Mouse (Mus musculus): Measurements from ENCODE around the gene Cel.

Gene Cel

DNA sequence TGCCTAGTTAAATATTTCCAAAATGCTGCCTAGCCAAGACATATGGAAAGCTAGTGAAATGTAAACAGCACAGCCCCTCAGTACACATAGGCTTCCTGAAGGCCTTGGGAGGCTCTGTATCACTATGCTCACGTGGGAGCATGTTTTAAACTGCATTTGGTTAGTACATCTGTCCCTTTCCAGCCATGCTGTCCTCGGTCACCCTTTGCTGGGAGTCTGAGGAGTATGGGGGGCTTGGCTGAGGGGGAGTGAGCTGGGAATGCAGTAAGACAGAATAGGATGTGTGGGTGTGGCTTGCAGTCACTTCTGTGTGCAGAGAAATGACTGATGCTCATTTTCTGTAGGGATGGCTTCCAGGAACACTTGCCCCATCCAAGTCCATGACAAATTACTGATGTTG lies 22.5 kb upstream of the Cel start:
- DNase-seq (ENCODE audit: low spot score in 2 of 2), result no peak

DNA sequence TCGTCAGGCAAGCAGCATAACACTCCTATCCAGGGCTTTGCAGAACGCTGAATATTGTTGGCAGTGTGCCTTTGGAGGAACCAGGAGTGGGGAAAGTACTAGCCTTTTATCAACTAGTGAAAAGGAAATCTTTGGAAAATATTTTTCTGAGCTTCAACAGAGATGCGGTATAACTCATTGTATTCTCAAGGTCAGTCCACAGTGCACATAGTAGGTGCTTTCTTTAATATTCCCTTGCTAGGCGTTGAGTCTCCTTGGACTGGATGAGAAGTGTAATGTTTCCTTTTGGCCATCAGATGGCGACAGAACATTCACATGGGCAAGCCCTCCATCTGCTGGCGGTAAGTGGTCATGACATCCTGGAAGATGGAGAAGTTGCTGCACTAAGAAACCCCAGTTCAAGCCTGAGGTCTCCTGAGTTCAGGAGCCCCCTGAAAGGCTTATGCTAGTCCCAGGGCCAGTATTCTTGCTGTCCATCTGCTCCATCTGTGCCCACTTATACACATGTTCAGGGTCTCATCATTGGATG lies 21.9 kb upstream of the Cel start:
- DNase-seq (ENCODE audit: low spot score in 2 of 2), result peak; percentile 83 to 89

DNA sequence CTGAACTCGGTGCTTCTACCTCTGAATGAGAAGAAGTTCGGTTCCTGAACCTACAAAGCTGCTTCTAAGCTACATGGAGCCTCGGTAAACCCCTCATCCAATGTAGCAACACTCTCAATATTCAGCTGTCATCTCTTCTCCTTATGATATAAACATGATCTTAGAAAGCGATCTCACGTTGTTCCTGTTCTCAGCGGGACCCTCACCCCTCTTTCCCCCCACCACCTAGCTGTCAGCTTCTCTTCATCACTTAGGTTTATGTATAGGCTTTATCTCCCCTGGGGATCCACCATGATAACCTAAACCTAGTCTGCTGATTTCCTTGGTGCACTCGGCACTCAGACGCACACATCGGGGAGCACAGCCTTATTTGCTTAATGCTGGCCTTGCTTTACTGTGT lies 20.4 kb upstream of the Cel start, which contains the start of gene Gtf3c5:
Gene Gtf3c5, minus strand, starts transcription at position 101 of the 400 bp plus-strand sequence.
- no peak for DNase-seq (ENCODE audit: low spot score in 2 of 2)

DNA sequence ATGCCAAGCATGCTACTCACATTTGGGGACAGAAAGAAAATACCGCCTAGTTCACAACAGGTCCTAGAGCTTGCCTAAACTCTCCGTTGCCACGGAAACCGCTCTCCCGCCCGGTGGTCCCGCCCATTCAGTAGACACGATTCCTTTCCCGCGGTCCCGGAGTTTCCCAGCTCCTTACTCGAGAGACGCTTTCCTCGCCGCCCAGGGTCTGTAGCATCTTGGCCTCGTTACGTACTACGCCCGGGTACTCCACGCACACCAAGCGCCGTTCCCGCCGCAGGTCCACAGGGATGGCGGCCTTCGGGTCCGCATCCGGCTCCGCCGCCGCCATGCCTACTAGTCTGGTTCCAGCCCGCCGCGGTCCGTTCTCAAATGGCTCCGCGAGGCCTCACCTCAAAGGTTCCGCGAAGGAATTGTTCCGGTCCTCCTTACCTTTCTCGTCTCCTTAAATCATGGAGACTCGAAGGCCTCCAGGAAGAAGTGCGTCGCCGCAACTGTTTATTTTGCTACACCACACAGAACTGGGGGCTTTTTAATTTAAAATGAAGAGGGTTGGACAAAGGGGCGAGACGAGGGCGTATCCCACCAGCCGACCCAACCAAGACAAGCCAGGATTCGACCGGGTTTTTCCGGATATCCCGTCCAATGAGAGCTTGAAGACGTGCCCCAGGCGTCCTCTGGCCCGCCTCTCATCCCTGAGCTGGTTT lies 19.6 kb upstream of the Cel start:
- peak; percentile 91 to 98 for DNase-seq (ENCODE audit: low spot score in 2 of 2)

DNA sequence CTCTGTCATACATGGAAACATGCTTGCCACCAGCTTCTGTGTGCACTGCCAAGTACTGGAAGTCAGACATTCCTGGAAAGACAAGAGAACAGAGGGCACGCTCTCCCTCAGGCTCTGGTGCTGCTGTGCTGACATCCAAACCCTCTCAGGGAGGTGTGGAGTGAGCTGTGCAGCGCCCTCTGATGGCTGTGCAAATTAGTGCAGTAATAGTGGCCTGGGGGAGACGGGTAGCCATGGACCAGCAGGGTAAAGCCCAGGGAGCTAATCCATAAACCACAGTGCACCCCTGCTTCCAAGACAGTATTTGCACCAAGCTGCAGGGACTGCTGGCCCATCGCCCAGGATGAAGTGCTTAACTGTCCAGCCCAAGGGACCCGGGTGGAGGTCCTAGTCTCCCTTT lies 14.8 kb upstream of the Cel start:
- peak in 1 of 2 experiments; percentile 74 for DNase-seq (ENCODE audit: low spot score in 2 of 2)

DNA sequence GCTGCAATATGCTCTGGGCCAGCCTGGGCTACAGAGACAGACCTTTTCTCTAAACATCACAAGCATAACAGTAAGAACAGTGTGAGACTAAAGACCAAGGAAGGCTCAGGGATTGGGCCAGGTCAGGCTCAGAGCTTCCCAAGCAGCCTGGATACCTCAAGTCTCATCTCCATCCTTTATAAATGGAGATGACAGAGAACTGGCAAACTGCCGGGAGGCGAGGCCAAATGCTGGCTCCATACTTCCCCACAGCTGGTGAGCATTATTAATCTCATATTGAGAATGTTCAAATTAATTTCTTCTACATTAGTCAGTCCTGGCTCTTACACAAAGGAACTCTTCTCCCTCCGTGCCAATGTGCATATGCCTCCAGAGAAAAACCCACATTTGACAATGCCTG lies 13.6 kb upstream of the Cel start:
- no peak for DNase-seq (ENCODE audit: low spot score in 2 of 2)

DNA sequence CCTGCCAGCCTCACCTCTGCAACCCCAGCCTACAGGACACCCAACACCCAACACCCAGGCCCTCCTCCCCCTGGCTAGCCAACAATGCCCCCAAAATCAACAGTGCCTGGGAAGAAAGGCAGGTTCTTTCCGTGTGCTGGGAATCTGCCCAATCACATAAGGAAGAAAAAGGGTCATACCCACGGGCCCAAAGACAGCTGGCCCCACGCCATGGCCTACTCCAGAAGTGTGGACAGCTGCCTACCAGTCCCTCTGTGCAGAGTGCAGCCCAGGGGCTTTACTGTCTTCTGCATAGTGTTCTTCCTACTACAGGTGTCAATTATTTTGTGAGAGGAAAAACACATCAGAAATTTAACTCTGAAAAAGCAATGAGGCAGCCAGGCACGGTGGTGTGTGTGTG lies 12.1 kb upstream of the Cel start:
- no peak for DNase-seq (ENCODE audit: low spot score in 2 of 2)

DNA sequence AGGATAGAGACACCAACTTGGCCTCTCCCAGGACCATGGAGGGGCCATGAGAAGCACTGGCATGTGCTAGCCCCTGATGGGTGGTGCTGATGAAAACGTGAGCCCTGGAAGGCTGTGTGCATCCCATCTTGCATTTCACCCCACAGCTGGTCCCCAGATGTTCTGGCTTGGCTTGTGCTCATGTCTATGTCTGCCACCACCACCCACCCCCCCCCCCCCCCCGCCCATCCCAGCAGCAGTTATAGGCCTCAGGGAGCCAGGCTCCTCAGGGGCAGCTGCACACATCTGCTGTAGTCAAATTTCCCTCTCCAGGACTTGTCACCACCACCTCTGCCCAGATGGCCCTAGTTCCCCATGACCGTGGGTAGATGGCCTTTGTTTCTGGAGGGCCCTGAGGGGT lies 6.7 kb upstream of the Cel start:
- DNase-seq (ENCODE audit: low spot score in 2 of 2), result no peak

DNA sequence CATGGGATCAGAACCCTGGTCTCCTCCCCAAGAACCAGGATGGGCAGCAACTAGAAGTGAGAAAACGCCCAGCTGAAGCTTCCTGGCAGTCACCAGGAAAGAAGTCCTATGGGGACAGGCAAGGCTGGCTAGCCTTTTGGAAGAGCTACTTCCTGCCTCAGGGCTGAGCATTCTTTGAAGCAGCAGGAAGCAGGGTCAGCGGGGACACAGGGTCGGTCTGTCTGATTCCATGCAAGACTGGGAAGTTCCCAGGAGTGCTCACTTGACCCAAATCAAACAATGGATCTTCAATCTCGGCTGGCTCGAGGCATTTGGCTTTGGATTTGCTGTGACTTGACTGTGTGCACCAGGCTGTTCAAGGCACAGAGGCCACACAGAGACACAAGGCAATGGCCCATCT lies 3.3 kb upstream of the Cel start:
- no peak for DNase-seq (ENCODE audit: low spot score in 2 of 2)

DNA sequence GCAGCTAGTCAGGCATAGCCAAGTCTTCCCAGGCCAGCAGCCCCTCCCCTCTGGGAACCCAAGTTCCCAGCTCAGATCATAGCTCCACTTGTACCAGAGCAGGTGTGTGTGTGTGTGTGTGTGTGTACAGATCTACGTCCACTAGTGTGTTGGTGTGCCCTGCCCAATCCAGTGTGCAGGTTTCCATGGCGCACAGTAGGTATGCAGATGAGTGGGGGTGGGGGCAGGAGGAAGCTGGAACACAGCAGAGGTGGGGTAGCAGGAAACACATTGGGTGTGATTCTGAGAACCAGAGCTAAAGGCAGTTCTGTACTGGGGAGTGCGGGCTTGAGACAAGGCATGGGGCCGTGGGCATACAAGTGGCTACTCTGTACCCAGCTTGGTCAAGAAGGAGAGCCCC lies 1.2 kb upstream of the Cel start:
- DNase-seq (ENCODE audit: low spot score in 2 of 2), result no peak

DNA sequence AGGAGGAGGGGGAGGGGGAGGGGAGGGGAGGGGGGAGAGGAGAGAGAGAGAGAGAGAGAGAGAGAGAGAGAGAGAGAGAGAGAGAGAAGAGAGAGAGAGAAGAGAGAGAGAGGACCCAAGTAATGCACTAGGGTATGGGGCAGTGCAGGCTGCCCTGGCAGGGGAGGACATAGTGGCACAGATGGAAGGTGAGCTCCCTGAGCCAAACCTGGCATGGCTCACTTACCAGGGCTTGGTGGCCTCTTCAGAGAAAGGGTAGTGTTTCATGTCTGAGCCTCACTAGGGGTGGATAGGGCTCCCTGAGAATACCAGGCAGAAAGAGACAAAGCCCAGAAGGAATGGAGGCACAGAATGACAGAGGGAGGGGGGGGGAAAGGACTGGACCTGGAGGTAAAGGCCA lies 627 bp upstream of the Cel start:
- DNase-seq (ENCODE audit: low spot score in 2 of 2), result no peak

DNA sequence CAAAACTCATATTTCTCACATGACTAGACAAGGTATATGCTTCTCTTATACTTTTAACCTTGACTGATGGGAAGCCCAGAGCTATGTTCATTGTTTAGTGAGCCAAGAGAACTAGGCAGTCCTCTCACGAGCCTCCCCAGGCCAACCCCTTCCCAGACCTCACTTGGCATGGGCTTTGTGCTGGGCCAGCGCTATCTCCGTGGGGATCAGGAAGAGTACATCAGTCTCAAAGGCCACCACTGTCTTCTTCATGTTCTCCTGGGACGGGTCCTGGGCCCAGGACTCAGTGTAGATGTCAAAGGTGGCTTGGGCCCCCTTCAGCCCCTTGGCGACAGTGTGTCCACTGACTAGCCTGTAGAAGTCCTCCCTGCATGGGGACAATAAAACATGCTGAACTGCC lies 5.8 kb downstream of the Cel start:
- no peak for DNase-seq (ENCODE audit: low spot score in 2 of 2)

DNA sequence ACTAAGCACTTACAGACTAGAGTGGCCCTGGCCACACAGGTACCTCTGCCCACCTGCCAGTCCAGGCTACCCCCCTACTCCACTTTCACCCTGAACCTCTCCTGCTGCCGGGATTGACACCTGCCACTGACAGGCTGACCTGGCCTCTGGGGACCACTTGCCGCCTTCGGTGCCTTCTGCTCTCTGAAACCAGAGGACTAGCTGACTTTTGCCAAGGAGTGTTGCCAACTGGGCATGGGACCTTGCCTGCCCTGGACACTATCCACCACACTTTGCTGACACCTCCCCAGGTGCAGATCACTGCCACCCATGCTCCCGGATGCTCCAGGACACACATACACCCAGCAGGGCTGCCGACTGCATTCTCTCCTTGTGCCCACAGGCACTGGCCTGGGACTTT lies 10.9 kb downstream of the Cel start:
- DNase-seq (ENCODE audit: low spot score in 2 of 2), result no peak

DNA sequence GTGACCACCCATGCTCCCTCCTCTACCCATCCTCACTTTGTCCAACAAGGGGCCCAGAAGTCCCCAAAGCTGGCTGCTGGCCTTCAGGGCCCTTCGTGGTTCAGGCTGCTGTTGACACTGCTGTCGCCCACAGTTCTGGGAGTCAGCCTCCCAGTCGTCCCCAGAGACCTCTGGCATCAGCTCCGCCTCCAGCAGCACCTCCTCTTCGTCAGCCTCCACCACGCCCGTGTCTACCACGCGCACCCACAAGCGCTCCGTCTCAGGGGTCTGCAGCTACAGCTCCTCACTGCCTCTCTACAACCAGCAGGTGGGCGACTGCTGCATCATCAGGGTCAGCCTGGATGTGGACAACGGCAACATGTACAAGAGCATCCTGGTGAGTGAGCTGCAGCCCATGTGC lies 14.0 kb downstream of the Cel start:
- no peak for DNase-seq (ENCODE audit: low spot score in 2 of 2)

DNA sequence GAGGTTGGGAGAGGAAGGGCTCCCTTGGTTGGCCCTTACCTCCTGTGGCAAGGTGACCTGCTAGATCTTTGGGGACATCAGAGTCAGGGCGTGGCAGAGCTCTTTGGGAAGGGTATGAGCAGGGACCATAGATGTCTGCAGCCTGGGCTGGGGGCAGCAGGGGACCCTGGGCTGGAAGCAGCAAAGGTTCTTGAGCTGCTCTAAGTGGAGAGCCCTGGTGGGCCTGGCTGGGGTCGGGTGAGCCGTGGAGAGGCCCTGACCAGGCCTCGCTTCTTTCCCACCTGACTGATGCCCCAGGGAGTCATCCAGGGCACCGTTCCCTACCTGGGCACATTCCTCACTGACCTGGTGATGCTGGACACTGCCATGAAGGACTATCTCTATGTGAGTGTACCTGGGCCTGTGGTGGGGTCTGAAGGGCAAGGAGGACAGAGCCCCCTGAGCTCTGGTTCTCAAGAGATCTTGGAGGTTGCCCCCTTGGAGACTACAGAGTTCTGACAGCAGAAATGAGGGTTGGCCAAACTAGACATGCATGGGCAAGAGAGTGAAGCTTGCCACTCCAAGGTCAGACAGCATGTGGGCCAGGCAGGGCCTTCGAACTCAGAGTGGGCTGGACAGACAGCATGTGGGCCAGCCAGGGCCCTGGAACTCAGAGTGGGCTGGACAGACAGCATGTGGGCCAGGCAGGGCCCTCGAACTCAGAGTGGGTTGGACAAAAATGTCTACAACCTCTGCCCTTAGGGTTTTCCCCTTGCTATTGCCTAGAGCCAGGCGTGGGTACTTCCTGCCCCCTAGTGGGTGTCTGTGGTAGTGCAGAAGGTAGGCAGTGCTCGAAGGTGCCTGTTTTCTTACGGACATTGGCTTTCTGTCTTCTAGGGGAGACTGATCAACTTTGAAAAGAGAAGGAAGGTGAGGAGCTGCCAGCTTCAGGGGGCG lies 15.7 kb downstream of the Cel start:
- DNase-seq (ENCODE audit: low spot score in 2 of 2), result peak; percentile 83 to 95

DNA sequence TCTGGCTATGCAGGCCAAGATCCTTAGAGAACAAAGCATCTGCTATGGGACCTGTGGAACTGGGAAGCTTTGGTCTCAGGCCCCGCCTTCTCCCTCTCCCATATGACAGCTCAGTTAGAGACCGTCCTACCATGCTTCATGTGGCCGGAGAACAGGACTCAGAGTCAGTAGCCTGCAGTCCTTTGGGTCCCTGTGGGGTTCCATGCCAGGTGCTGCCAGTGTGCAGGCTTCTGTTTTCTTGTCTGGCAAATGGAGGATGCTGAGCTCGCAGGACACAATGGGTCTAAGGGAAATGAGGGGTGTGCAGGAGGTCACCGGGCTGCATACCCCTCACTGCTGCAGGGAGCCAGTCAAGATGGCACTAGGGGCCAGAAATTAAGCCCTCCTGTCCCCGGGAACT lies 16.6 kb downstream of the Cel start:
- DNase-seq (ENCODE audit: low spot score in 2 of 2), result no peak

DNA sequence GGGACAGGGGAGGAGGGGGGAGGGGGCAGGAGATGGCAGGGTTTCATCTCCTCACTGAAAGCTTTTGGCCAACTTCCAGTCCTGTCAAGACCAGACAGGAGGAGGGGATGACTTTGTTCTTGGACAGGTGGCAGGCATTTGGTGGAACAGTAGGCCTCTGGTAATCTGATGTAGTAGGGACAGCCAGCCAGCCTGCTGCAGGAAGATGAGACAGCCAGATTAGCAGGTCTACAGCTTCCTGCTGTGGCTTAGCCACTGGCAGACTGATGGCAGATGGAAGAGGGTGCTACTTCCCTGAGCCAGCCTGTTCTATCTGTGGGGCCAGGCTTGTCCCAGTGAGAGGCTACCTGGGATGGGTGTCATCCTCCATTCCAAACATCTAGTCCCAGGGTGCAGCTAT lies 17.2 kb downstream of the Cel start:
- DNase-seq (ENCODE audit: low spot score in 2 of 2), result no peak

DNA sequence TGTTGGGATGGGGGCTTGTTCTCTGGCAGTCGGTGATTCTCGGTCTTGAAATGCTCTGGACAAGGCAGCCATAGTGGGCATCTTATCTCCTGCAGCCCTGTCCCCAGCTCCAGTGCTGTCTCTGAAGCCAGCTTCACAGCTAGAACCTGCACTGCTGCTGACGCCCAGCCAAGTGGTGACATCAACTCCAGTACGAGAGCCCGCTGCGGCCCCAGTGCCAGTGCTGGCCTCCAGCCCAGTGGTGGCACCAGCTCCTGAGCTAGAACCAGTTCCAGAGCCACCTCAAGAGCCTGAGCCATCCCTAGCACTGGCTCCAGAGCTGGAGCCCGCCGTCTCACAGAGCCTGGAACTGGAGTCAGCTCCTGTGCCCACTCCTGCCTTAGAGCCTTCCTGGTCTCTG lies 19.3 kb downstream of the Cel start:
- DNase-seq (ENCODE audit: low spot score in 2 of 2), result no peak

DNA sequence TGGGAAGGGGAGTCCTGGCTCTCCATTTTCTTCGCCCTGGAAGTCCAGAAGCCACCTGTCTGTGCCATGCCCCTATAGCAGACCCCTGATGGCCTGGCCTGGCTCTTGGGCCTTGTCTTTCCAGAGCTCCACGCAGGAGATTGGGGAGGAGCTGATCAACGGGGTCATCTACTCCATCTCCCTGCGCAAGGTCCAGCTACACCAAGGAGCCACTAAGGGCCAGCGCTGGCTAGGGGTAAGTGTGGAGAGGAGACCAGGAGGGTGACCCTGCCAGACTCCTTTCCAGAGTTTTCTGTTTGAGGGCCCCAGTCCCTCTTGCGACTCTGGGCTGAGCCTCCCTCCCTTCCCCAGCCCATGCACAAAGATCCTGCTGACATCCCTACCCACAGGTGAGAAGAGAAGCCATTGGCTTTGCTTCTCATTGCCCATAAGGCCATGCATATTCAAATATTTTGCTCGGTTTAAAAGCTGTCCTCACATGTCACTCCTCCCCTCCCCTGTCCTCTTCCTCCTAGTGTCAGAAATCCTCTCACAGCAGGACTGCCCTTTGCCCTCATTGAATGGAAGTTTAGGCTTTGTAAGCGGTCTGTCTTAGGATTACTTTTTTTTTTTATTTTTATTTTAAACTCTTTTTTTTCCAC lies 22.5 kb downstream of the Cel start:
- DNase-seq (ENCODE audit: low spot score in 2 of 2), result no peak

DNA sequence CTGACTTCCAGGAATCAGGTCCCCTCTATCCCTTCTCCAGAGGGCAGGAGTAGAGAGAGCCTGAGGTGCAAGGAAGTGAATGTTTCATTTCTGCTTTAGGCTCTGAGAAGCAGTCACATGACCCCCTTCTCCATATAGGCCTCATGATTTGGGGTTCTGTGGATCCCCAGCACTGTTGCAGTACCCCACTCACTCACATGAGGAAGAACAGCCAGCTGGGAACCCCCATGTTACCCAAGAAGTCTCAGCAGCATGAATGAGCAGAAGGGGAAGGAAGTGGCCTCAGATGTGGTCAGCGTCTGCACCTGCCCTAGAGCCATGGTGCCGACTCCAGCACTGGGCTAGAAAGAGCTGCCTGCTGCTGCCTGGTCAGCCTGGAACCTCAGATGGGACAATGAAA lies 23.3 kb downstream of the Cel start:
- DNase-seq (ENCODE audit: low spot score in 2 of 2), result peak; percentile 61 to 73

DNA sequence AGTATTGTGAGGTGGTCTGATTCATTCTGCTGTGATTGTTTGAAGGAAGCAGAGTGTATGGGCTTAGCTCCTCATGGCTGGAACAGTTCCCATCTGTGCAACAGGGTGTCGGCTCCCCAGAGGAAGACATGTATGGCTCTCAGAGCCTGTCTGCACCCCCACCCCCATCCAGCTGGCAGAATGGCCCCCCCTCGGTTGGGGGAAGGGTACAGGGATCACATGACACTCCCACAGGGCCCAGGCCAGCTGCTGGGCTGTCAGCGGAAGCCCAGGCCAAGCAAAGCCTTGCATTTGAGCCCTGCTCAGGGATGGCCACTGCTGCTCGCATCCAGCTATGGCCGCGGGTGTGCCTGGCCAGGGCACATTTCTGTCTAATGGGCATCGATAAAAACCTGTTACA lies 24.0 kb downstream of the Cel start:
- peak; percentile 61 to 74 for DNase-seq (ENCODE audit: low spot score in 2 of 2)

DNA sequence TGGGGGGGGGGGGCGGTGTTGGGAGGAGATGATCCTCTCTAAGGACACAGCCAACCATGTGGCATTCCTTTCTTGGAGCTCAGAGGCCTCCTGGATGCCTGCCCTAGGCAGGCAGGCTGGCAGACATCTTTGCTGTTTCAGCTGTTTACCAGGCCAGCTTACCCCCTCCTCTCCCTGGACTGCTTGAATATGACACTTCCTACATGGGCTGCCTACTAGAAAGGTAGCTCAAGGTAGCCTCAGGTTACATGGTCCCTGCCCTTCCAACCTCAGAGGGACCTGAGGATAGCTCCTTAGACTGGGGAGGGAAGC lies 24.4 kb downstream of the Cel start:
- DNase-seq (ENCODE audit: low spot score in 2 of 2), result no peak

Data from spleen, postnatal 4 days (tissue).